Mouse (Mus musculus) lung, postnatal 0 days (tissue): ENCODE results near the gene Tpcn1. TPM values are rescaled to one million over a fixed set of nuclear protein-coding genes. Genes with fewer than 3 reads are reported as not detected.

Source experiments
- ATAC-seq: fragments of 200-750 bp; cut with Nextera tagmentation; 2 replicates; pipeline ENCODE4 v1.8.0; 2017; ENCODE audit warnings: moderate library complexity
- DNase-seq: peaks from one replicate; pipeline ENCODE4 v3.0.0-alpha.2; 2016; ENCODE audit warnings: low spot score
- H3K27ac ChIP-seq: fragments of 300-500 bp; sonication (generic); 2 replicates; pipeline ENCODE4 v1.5.1; 2014; ENCODE audit warnings: antibody characterized with exemption, mild to moderate bottlenecking, low read length, mixed read lengths
- H3K27me3 ChIP-seq: fragments of 300-500 bp; sonication (generic); replicated peaks from 2 replicates; pipeline ENCODE4 v1.6.1; 2014; ENCODE audit warnings: low read length, mixed read lengths; ENCODE audit not compliant: insufficient read depth
- H3K36me3 ChIP-seq: fragments of 300-500 bp; sonication (generic); 2 replicates; pipeline ENCODE4 v1.6.1; 2014; ENCODE audit warnings: low read length, mixed read lengths; ENCODE audit not compliant: insufficient read depth
- H3K4me1 ChIP-seq: fragments of 300-500 bp; sonication (generic); 2 replicates; pipeline ENCODE4 v1.6.1; 2014; ENCODE audit warnings: antibody characterized with exemption, low read depth, low read length, mixed read lengths; ENCODE audit not compliant: insufficient read depth
- H3K4me2 ChIP-seq: fragments of 300-500 bp; sonication (generic); replicated peaks from 2 replicates; pipeline ENCODE4 v1.6.1; 2014; ENCODE audit warnings: low read depth, mild to moderate bottlenecking, low read length, moderate library complexity, mixed read lengths
- H3K4me3 ChIP-seq: fragments of 300-500 bp; sonication (generic); 2 replicates; pipeline ENCODE4 v1.5.1; 2014; ENCODE audit warnings: low read depth, low read length
- H3K9ac ChIP-seq: fragments of 300-500 bp; sonication (generic); replicated peaks from 2 replicates; pipeline ENCODE4 v1.6.1; 2014; ENCODE audit warnings: low read depth, mild to moderate bottlenecking
- H3K9me3 ChIP-seq: fragments of 300-500 bp; sonication (generic); 2 replicates; pipeline ENCODE4 v1.6.1; 2016; ENCODE audit warnings: low read length, mixed read lengths
- CTCF ChIP-seq: IDR thresholded peaks from 2 replicates; pipeline ENCODE4 v1.5.1; 2016; ENCODE audit warnings: antibody characterized with exemption, mild to moderate bottlenecking
- EP300 ChIP-seq: IDR thresholded peaks from 2 replicates; pipeline ENCODE4 v1.6.1; 2016; ENCODE audit warnings: antibody characterized with exemption, mild to moderate bottlenecking, control low read depth
- WGBS: fragments of 180-500 bp; shearing (Covaris S2); extraction: QIAGEN DNeasy Blood & Tissue Kit; methylation state at CpG from one replicate; pipeline ENCODE4 v1.1.7; 2014; 5-methylcytosine and 5-hydroxymethylcytosine counted together
- polyA plus RNA-seq: library from polyadenylated mRNA; unstranded; fragments of >200 nt; fragmentation: Nextera tagmentation; extraction: Ambion mirVana; gene quantifications from 2 replicates; pipeline ENCODE4 v1.2.1, GENCODE M21; 2015

The Tpcn1 gene
- polyA plus RNA-seq, 1 experiment from 2014 or later, result 17.5 TPM

DNA sequence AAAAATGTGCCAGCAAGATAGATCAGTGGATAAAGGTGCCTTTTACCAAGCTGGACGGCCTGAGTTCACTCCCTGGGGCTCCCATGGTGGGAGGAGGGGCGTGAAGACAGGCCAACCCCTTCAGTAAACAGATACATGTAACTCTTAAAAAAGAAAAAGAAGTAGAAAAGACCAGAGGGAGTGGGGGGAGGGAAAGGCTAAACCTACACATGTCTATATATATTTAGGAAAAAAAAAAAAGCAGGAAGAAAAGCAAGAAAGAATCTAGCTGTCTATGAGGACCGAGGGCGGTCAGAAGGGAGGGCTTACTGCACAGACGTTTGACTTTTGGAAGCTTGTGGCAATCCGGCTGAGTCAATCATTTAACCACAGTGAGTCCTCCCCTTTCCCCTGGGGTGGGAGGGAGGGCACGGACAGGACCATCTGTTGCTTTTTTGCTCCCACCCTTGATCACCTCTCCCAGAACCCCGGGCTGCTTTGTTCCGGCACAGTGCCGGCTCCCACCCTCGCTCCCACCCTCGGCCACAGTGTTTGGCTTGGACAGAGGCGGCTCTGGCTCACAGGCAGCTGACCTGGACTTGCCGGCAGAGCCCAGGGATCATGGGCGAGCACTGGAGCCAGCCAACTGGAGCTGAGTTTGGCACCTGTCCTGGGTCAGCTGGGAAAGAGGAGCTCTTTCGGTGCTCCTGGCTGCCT, 27.7 kb downstream of the Tpcn1 start:
- DNase-seq, result peak; percentile 83
- peaks cover 20% of the 10 kb centered on the region; the same call in 1 of the 2 replicates for H3K4me1 ChIP-seq
- H3K9me3 ChIP-seq, result no peaks in the 10 kb centered on the region

GRCm38 (mm10) chr5:120560129-120560615, 28.3 kb downstream of the Tpcn1 start:
- Histone ChIP-seq H3K9me3 (no peaks in the 10 kb centered on the region), H3K4me2 (peak overlapping the region; percentile 44; the same call in 1 of the 2 replicates), H3K27ac (no peak overlapping the region), H3K9ac (no peak overlapping the region), H3K4me1 (peaks cover 16% of the 10 kb centered on the region; the same call in 1 of the 2 replicates), H3K36me3 (0 out of 2 replicates have a peak, but pooled peaks cover 9% of the 10 kb centered on the region), H3K4me3 (no peak overlapping the region), H3K27me3 (no peaks in the 10 kb centered on the region)
- ATAC-seq (no peak), DNase-seq (no peak)
- 57% methylated on average over 9 of the region's 9 CpGs for WGBS
- TF ChIP-seq CTCF (no peak), EP300 (no peak)

More for the DNA sequence above, 27.7 kb downstream of the Tpcn1 start:
- no peak for TF ChIP-seq EP300
- TF ChIP-seq CTCF, result no peak
- WGBS, result 11% methylated on average over 16 of the region's 16 CpGs
- H3K4me2 ChIP-seq, result peak overlapping the region; percentile 44
- no peak overlapping the region for H3K4me3 ChIP-seq
- H3K27me3 ChIP-seq, result no peaks in the 10 kb centered on the region
- peak overlapping the region; percentile 33; the same call in 1 of the 2 replicates for H3K27ac ChIP-seq
- ATAC-seq, result peak; percentile 59
- H3K36me3 ChIP-seq, result 0 out of 2 replicates have a peak, but pooled peaks cover 7% of the 10 kb centered on the region
- no peak overlapping the region for H3K9ac ChIP-seq

- TF ChIP-seq CTCF, result no peak
- TF ChIP-seq EP300, result no peak
- 63% methylated on average over 14 of the region's 14 CpGs for WGBS
- Histone ChIP-seq H3K4me1 (peaks cover 16% of the 10 kb centered on the region; the same call in 1 of the 2 replicates), H3K9me3 (no peaks in the 10 kb centered on the region), H3K4me3 (no peak overlapping the region), H3K4me2 (no peak overlapping the region; the same call in 1 of the 2 replicates), H3K9ac (no peak overlapping the region), H3K27me3 (no peaks in the 10 kb centered on the region), H3K27ac (no peak overlapping the region), H3K36me3 (peaks cover 17% of the 10 kb centered on the region)
- no peak for ATAC-seq
- DNase-seq, result peak; percentile 54
Measured at GRCm38 (mm10) chr5:120558762-120559161, 29.7 kb downstream of the Tpcn1 start.

GRCm38 (mm10) chr5:120558041-120558440, 30.4 kb downstream of the Tpcn1 start:
- H3K4me3 ChIP-seq, result no peak overlapping the region
- WGBS, result 59% methylated on average over 8 of the region's 8 CpGs
- no peaks in the 10 kb centered on the region for H3K9me3 ChIP-seq
- no peak for TF ChIP-seq EP300
- TF ChIP-seq CTCF, result no peak
- H3K27ac ChIP-seq, result no peak overlapping the region
- peaks cover 14% of the 10 kb centered on the region; the same call in 1 of the 2 replicates for H3K4me1 ChIP-seq
- H3K9ac ChIP-seq, result no peak overlapping the region
- H3K27me3 ChIP-seq, result no peaks in the 10 kb centered on the region
- DNase-seq (no peak), ATAC-seq (no peak)
- H3K36me3 ChIP-seq, result peaks cover 20% of the 10 kb centered on the region
- no peak overlapping the region for H3K4me2 ChIP-seq

GRCm38 (mm10) chr5:120555871-120556270, 32.6 kb downstream of the Tpcn1 start:
- Histone ChIP-seq H3K4me2 (no peak overlapping the region), H3K9ac (no peak overlapping the region), H3K36me3 (peaks cover 20% of the 10 kb centered on the region), H3K4me1 (peaks cover 6% of the 10 kb centered on the region; the same call in 1 of the 2 replicates), H3K9me3 (no peaks in the 10 kb centered on the region), H3K27me3 (no peaks in the 10 kb centered on the region), H3K27ac (no peak overlapping the region), H3K4me3 (no peak overlapping the region)
- TF ChIP-seq CTCF (no peak), EP300 (no peak)
- WGBS, result 81% methylated on average over 24 of the region's 24 CpGs
- ATAC-seq, result no peak
- DNase-seq, result no peak

GRCm38 (mm10) chr5:120550673-120551072, 37.8 kb downstream of the Tpcn1 start:
- H3K9ac ChIP-seq, result no peak overlapping the region
- H3K27me3 ChIP-seq, result no peaks in the 10 kb centered on the region
- no peak for TF ChIP-seq CTCF
- no peak for TF ChIP-seq EP300
- peaks cover 12% of the 10 kb centered on the region for H3K36me3 ChIP-seq
- H3K9me3 ChIP-seq, result no peaks in the 10 kb centered on the region
- WGBS, result 97% methylated on average over 5 of the region's 5 CpGs
- no peaks in the 10 kb centered on the region for H3K4me1 ChIP-seq
- H3K4me3 ChIP-seq, result no peak overlapping the region
- no peak overlapping the region for H3K27ac ChIP-seq
- H3K4me2 ChIP-seq, result no peak overlapping the region
- ATAC-seq (no peak), DNase-seq (no peak)
